Mouse (Mus musculus): ENCODE results near the gene Myo15. TPM values are rescaled to one million over a fixed set of nuclear protein-coding genes. Genes with fewer than 3 reads are reported as not detected.
A peak's percentile ranks its signal among the peaks of the same experiment; 100 is the strongest.
"Not testable (repeated sequence)": the region's sequence is repeated elsewhere in the genome, so short reads cannot be mapped to it uniquely, and the experiment has no call there.

Gene Myo15
- total RNA-seq (2017): 0.12 TPM in 2 replicates

- ATAC-seq (ENCODE audit: extremely low read depth, insufficient number of reproducible peaks, low FRiP score, poor library complexity, severe bottlenecking): no peak
These were observed at the start of gene Myo15 for GRCm38 (mm10) chr11:60469039-60469438. TSS of gene Myo15 (plus strand) at chr11:60469339.

GRCm38 (mm10) chr11:60422046-60422668 is 47.0 kb upstream of the Myo15 start:
- ATAC-seq (ENCODE audit: extremely low read depth, insufficient number of reproducible peaks, low FRiP score, poor library complexity, severe bottlenecking): no peak

- no peak for ATAC-seq (ENCODE audit: extremely low read depth, insufficient number of reproducible peaks, low FRiP score, poor library complexity, severe bottlenecking)
These were observed 46.1 kb upstream of the Myo15 start for GRCm38 (mm10) chr11:60423006-60423405.

- ATAC-seq (ENCODE audit: extremely low read depth, insufficient number of reproducible peaks, low FRiP score, poor library complexity, severe bottlenecking): no peak
These were observed 42.7 kb upstream of the Myo15 start for GRCm38 (mm10) chr11:60426417-60426816.

- no peak for ATAC-seq (ENCODE audit: extremely low read depth, insufficient number of reproducible peaks, low FRiP score, poor library complexity, severe bottlenecking)
These were observed 41.5 kb upstream of the Myo15 start for GRCm38 (mm10) chr11:60427628-60428027.

GRCm38 (mm10) chr11:60433501-60433900 is 35.6 kb upstream of the Myo15 start:
- ATAC-seq (ENCODE audit: extremely low read depth, insufficient number of reproducible peaks, low FRiP score, poor library complexity, severe bottlenecking): no peak

GRCm38 (mm10) chr11:60435133-60435532 is 34.0 kb upstream of the Myo15 start:
- no peak for ATAC-seq (ENCODE audit: extremely low read depth, insufficient number of reproducible peaks, low FRiP score, poor library complexity, severe bottlenecking)

GRCm38 (mm10) chr11:60436618-60437017 is 32.5 kb upstream of the Myo15 start:
- ATAC-seq (ENCODE audit: extremely low read depth, insufficient number of reproducible peaks, low FRiP score, poor library complexity, severe bottlenecking): no peak

- ATAC-seq (ENCODE audit: extremely low read depth, insufficient number of reproducible peaks, low FRiP score, poor library complexity, severe bottlenecking): not testable (repeated sequence)
These were observed 29.5 kb upstream of the Myo15 start for GRCm38 (mm10) chr11:60439621-60440020.

- ATAC-seq (ENCODE audit: extremely low read depth, insufficient number of reproducible peaks, low FRiP score, poor library complexity, severe bottlenecking): no peak
These were observed 29.0 kb upstream of the Myo15 start for GRCm38 (mm10) chr11:60440176-60440575.

GRCm38 (mm10) chr11:60442896-60443295 is 26.2 kb upstream of the Myo15 start:
- ATAC-seq (ENCODE audit: extremely low read depth, insufficient number of reproducible peaks, low FRiP score, poor library complexity, severe bottlenecking): no peak

GRCm38 (mm10) chr11:60444007-60444406 is 25.1 kb upstream of the Myo15 start:
- ATAC-seq (ENCODE audit: extremely low read depth, insufficient number of reproducible peaks, low FRiP score, poor library complexity, severe bottlenecking): no peak

- ATAC-seq (ENCODE audit: extremely low read depth, insufficient number of reproducible peaks, low FRiP score, poor library complexity, severe bottlenecking): peak; percentile 95
These were observed 14.9 kb upstream of the Myo15 start, which contains the start of gene Drg2 for GRCm38 (mm10) chr11:60454080-60454744. TSS of gene Drg2 (plus strand) at chr11:60454591.

- no peak; the same call in 1 of the 2 replicates for ATAC-seq (ENCODE audit: extremely low read depth, insufficient number of reproducible peaks, low FRiP score, poor library complexity, severe bottlenecking)
These were observed 14.4 kb upstream of the Myo15 start for GRCm38 (mm10) chr11:60454745-60455087.

GRCm38 (mm10) chr11:60457973-60458372 is 11.2 kb upstream of the Myo15 start:
- ATAC-seq (ENCODE audit: extremely low read depth, insufficient number of reproducible peaks, low FRiP score, poor library complexity, severe bottlenecking): no peak

- ATAC-seq (ENCODE audit: extremely low read depth, insufficient number of reproducible peaks, low FRiP score, poor library complexity, severe bottlenecking): no peak
These were observed 3.2 kb upstream of the Myo15 start for GRCm38 (mm10) chr11:60465943-60466380.

- ATAC-seq (ENCODE audit: extremely low read depth, insufficient number of reproducible peaks, low FRiP score, poor library complexity, severe bottlenecking): no peak
These were observed 1.6 kb downstream of the Myo15 start for GRCm38 (mm10) chr11:60470743-60471142.

GRCm38 (mm10) chr11:60474534-60474933 is 5.4 kb downstream of the Myo15 start:
- ATAC-seq (ENCODE audit: extremely low read depth, insufficient number of reproducible peaks, low FRiP score, poor library complexity, severe bottlenecking): no peak

GRCm38 (mm10) chr11:60475668-60476362 is 6.7 kb downstream of the Myo15 start:
- ATAC-seq (ENCODE audit: extremely low read depth, insufficient number of reproducible peaks, low FRiP score, poor library complexity, severe bottlenecking): no peak

- no peak for ATAC-seq (ENCODE audit: extremely low read depth, insufficient number of reproducible peaks, low FRiP score, poor library complexity, severe bottlenecking)
These were observed 9.0 kb downstream of the Myo15 start for GRCm38 (mm10) chr11:60478121-60478520.

Data from neutrophil, adult 5-6 weeks (primary cell).